Mouse (Mus musculus) liver, embryonic 14.5 days (tissue): ENCODE results near the gene Lrrc29. TPM values are rescaled to one million over a fixed set of nuclear protein-coding genes. Genes with fewer than 3 reads are reported as not detected.

ENCODE experiments used
- ATAC-seq: fragments of 200-750 bp; cut with Nextera tagmentation; 2 replicates; pipeline ENCODE4 v1.8.0; 2017; ENCODE audit warnings: moderate number of reproducible peaks, mild to moderate bottlenecking, moderate library complexity; ENCODE audit not compliant: insufficient read depth
- DNase-seq, 3 experiments: peaks; one replicate each; pipeline ENCODE4 v3.0.0-alpha.2; 2012 to 2013; ENCODE audit warnings: low read depth in 3 of 3, low spot score in 3 of 3
- H3K27ac ChIP-seq: fragments of 300-500 bp; sonication (generic); 2 replicates; pipeline ENCODE4 v1.5.1; 2014; ENCODE audit warnings: moderate library complexity, mild to moderate bottlenecking, control low read depth, inconsistent platforms
- H3K27me3 ChIP-seq: fragments of 300-500 bp; sonication (generic); 2 replicates; pipeline ENCODE4 v1.6.1; 2014; ENCODE audit warnings: mild to moderate bottlenecking, low read length, moderate library complexity; ENCODE audit not compliant: control insufficient read depth, insufficient read depth
- H3K36me3 ChIP-seq: fragments of 300-500 bp; sonication (generic); replicated peaks from 2 replicates; pipeline ENCODE4 v1.6.1; 2014; ENCODE audit warnings: low read depth; ENCODE audit not compliant: control insufficient read depth, insufficient read depth
- H3K4me1 ChIP-seq, 2 experiments: fragments of 200-500 bp in 1 of 2; fragments of 300-500 bp in 1 of 2; sonication (generic) in 1 of 2; replicated peaks; 2 replicates each; pipeline ENCODE4 v1.6.1; 2012 to 2014; ENCODE audit warnings: antibody characterized with exemption in 1 of 2, inconsistent platforms in 1 of 2, low read length in 1 of 2; ENCODE audit not compliant: control insufficient read depth in 2 of 2, insufficient read depth in 2 of 2
- H3K4me2 ChIP-seq: fragments of 300-500 bp; sonication (generic); 2 replicates; pipeline ENCODE4 v1.6.1; 2014; ENCODE audit warnings: low read depth, mild to moderate bottlenecking, control low read depth, moderate library complexity
- H3K4me3 ChIP-seq, 2 experiments: fragments of 200-500 bp in 1 of 2; fragments of 300-500 bp in 1 of 2; sonication (generic) in 1 of 2; 2 replicates each; pipeline ENCODE4 v1.5.1; 2012 to 2014; ENCODE audit warnings: low read depth in 2 of 2, low read length in 2 of 2, mild to moderate bottlenecking in 2 of 2, control low read depth in 1 of 2, inconsistent platforms in 1 of 2, moderate library complexity in 1 of 2; ENCODE audit not compliant: insufficient read depth in 1 of 2
- H3K9ac ChIP-seq: fragments of 300-500 bp; sonication (generic); replicated peaks from 2 replicates; pipeline ENCODE4 v1.6.1; 2014; ENCODE audit warnings: mild to moderate bottlenecking, control low read depth, moderate library complexity
- H3K9me3 ChIP-seq: fragments of 300-500 bp; sonication (generic); 2 replicates; pipeline ENCODE4 v1.6.1; 2016; ENCODE audit warnings: low read length, mixed read lengths; ENCODE audit not compliant: control insufficient read depth
- CTCF ChIP-seq: IDR thresholded peaks from 2 replicates; pipeline ENCODE4 v1.5.1; 2016; ENCODE audit warnings: antibody characterized with exemption, low read depth, control low read depth
- EP300 ChIP-seq: IDR thresholded peaks from 2 replicates; pipeline ENCODE4 v1.6.1; 2016; ENCODE audit warnings: antibody characterized with exemption, low read depth
- WGBS: fragments of 180-500 bp; shearing (Covaris S2); extraction: QIAGEN DNeasy Blood & Tissue Kit; methylation state at CpG from one replicate; pipeline ENCODE4 v1.1.7; 2014; ENCODE audit not compliant: insufficient replicate concordance; 5-methylcytosine and 5-hydroxymethylcytosine counted together
- polyA plus RNA-seq, 2 experiments: library from polyadenylated mRNA; depleted of rRNA in 1 of 2; stranded (reverse) in 1 of 2; unstranded in 1 of 2; fragments of >200 nt; fragmentation: Nextera tagmentation in 1 of 2; extraction: Ambion mirVana in 1 of 2; gene quantifications; 2 replicates each; pipeline versions ENCODE4 v1.2.1 to v1.2.3; 2012 to 2014

Lrrc29 gene
- polyA plus RNA-seq, 2 experiments: 9.1 to 10.4 TPM

- DNase-seq: peak; percentile 84 to 86 (median 86)
- H3K27me3 ChIP-seq: no peaks in the 10 kb centered on the region
- H3K9me3 ChIP-seq: no peaks in the 10 kb centered on the region
- H3K4me1 ChIP-seq: peaks cover 38 to 46% of the 10 kb centered on the region in 2 experiments
- TF ChIP-seq CTCF: 0 out of 2 replicates have a peak, but pooled peaks have one; percentile 5
- no peak; the same call in 1 of the 2 replicates for TF ChIP-seq EP300
- H3K27ac ChIP-seq: peak within 1 kb of the TSS; percentile 97
- H3K4me2 ChIP-seq: peak within 1 kb of the TSS; percentile 99
- under 1% methylated on average over 58 of the region's 58 CpGs for WGBS
- peak; percentile 72 for ATAC-seq
- H3K9ac ChIP-seq: peak within 1 kb of the TSS; percentile 95
- H3K4me3 ChIP-seq: peak within 1 kb of the TSS; percentile 97 to 98
- H3K36me3 ChIP-seq: peaks cover 40% of the 10 kb centered on the region
Observed at GRCm38 (mm10) chr8:105297511-105298192, 28.4 kb downstream of the Lrrc29 start, which contains the start of gene E2f4. Gene E2f4, plus strand, starts transcription at chr8:105297663.

DNA sequence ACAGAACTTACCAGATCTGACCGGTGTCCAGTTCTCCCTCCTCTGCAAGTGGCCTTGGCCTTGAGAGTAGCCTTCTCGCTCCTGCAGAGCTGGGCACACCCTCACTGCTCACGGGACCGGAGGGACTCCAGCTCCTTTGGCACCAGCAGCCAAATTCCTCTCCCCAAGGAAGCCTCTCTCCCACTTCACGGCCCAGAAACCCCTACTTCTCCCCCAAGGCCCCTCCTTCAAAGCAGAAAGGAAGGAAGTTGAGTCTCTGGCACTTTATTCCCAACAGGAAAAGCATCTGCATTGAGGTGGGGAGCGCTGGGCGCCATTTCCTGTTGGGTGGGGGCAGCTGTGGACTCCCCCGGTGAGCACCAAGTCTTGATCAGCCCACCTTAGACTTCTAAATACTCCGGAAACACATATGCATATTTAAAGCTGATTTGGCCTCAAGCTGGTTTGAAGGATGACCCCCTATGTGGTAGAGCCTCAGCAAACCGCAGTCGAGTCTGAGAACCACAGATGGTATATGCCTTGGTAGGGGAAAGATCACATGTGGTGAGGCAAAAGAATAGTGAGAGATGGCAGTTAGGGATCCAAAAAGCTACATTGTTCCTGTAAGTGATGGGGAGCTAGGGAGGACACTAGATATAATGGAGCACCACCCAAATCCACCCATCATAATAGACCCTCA lies 30.0 kb downstream of the Lrrc29 start, which contains the start of gene Exoc3l:
Gene Exoc3l (minus strand): TSS at position 207 of the 679 bp plus-strand sequence.
- Histone ChIP-seq H3K4me3 (peak within 1 kb of the TSS; percentile 97 to 98), H3K27me3 (no peaks in the 10 kb centered on the region), H3K36me3 (peaks cover 24% of the 10 kb centered on the region), H3K4me1 (peaks cover 25 to 33% of the 10 kb centered on the region in 2 experiments), H3K9me3 (no peaks in the 10 kb centered on the region), H3K27ac (peak within 1 kb of the TSS; percentile 97), H3K9ac (peak within 1 kb of the TSS; percentile 95), H3K4me2 (peak within 1 kb of the TSS; percentile 99)
- ATAC-seq (no peak), DNase-seq (no peak)
- TF ChIP-seq EP300: no peak
- TF ChIP-seq CTCF: no peak
- WGBS: 25% methylated on average over 11 of the region's 11 CpGs

- 54% methylated on average over 11 of the region's 11 CpGs for WGBS
- DNase-seq (no peak), ATAC-seq (no peak)
- peaks cover 18 to 27% of the 10 kb centered on the region in 2 experiments for H3K4me1 ChIP-seq
- no peak overlapping the region for H3K27ac ChIP-seq
- H3K4me3 ChIP-seq: 0 out of 4 replicates have a peak overlapping the region, but pooled peaks of 1 of the 2 experiments have one; percentile 4
- no peaks in the 10 kb centered on the region for H3K9me3 ChIP-seq
- H3K27me3 ChIP-seq: peaks cover 6% of the 10 kb centered on the region
- peaks cover 16% of the 10 kb centered on the region for H3K36me3 ChIP-seq
- TF ChIP-seq EP300 (no peak), CTCF (no peak)
- no peak overlapping the region for H3K9ac ChIP-seq
- no peak overlapping the region for H3K4me2 ChIP-seq
Observed at GRCm38 (mm10) chr8:105295256-105295655, 30.8 kb downstream of the Lrrc29 start.

DNA sequence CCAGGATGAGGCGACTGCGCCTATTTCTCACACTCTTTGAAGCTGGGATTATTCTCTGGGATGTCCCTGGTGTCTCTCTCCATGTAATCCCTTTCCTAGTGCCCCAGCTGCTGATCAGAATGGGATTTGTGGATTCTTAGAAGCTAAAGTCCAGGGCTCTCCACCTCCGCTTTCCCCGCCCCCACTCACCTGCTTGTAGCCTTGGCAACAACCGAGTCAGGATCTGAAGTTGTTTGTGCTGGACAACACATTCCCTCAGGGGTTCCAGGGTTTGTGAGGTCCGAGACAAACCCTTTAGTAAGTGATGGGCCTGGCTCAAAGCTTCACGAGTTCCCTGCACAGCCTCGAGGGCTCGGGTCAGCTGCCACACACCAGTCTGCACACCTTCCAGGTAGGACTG lies 31.3 kb downstream of the Lrrc29 start:
- H3K9ac ChIP-seq: no peak overlapping the region

GRCm38 (mm10) chr8:105293405-105293804 lies 32.7 kb downstream of the Lrrc29 start:
- no peaks in the 10 kb centered on the region for H3K9me3 ChIP-seq
- H3K4me1 ChIP-seq: peaks cover 20 to 29% of the 10 kb centered on the region in 2 experiments
- H3K27me3 ChIP-seq: peaks cover 12% of the 10 kb centered on the region
- WGBS: 81% methylated on average over 19 of the region's 19 CpGs
- no peak overlapping the region for H3K9ac ChIP-seq
- no peak for DNase-seq
- no peak for ATAC-seq
- no peak overlapping the region for H3K4me2 ChIP-seq
- peaks cover under 1% of the 10 kb centered on the region; the same call in 1 of the 2 replicates for H3K36me3 ChIP-seq
- TF ChIP-seq CTCF: no peak
- no peak for TF ChIP-seq EP300
- no peak overlapping the region for H3K4me3 ChIP-seq
- H3K27ac ChIP-seq: no peak overlapping the region

More for the DNA sequence above, 31.3 kb downstream of the Lrrc29 start:
- peaks cover 11% of the 10 kb centered on the region for H3K27me3 ChIP-seq
- ATAC-seq (no peak), DNase-seq (no peak)
- TF ChIP-seq CTCF: no peak
- TF ChIP-seq EP300: no peak
- 74% methylated on average over 9 of the region's 9 CpGs for WGBS
- H3K36me3 ChIP-seq: peaks cover 12% of the 10 kb centered on the region
- H3K9me3 ChIP-seq: no peaks in the 10 kb centered on the region
- peaks cover 18 to 29% of the 10 kb centered on the region in 2 experiments for H3K4me1 ChIP-seq
- H3K4me2 ChIP-seq: 0 out of 2 replicates have a peak overlapping the region, but pooled peaks have one; percentile 6
- H3K27ac ChIP-seq: no peak overlapping the region
- no peak overlapping the region for H3K4me3 ChIP-seq
